Mouse (Mus musculus): ENCODE measurements around the gene Abcb8.

GRCm38 (mm10) chr5:24400911-24401605 is 7.6 kb downstream of the Abcb8 start:
- TF ChIP-seq CTCF (IDR thresholded peaks at IDR 0.05) (no peak), POLR2A (IDR thresholded peaks at IDR 0.05; ENCODE audit: insufficient read depth, low read depth, low read length) (no peak), EP300 (IDR thresholded peaks at IDR 0.05; ENCODE audit: insufficient read depth, low read depth, low read length) (no peak)

All from heart, adult 2 months (tissue).